Mouse (Mus musculus): ENCODE measurements at regions not wholly inside any gene's neighbourhood (a gene's known extent, or its start where the extent isn't known, plus 50 kb on each side); places are given as distances from the start of the nearest gene placed in this dataset.
"Not testable (repeated sequence)": the region's sequence is repeated elsewhere in the genome, so short reads cannot be mapped to it uniquely, and the experiment has no call there.

- no peak for DNase-seq
Measured at GRCm38 (mm10) chr9:53045788-53046187, 202.1 kb downstream of the Ddx10 start.

GRCm38 (mm10) chr9:53033797-53034196 lies 214.1 kb downstream of the Ddx10 start:
- no peak for DNase-seq

GRCm38 (mm10) chr9:53022096-53022495 lies 225.8 kb downstream of the Ddx10 start:
- no peak for DNase-seq

GRCm38 (mm10) chr9:53010741-53011140 lies 237.1 kb downstream of the Ddx10 start:
- no peak for DNase-seq

- DNase-seq: no peak
Measured at GRCm38 (mm10) chr9:53007395-53007794, 240.5 kb downstream of the Ddx10 start.

GRCm38 (mm10) chr9:53006085-53006484 lies 241.8 kb downstream of the Ddx10 start:
- DNase-seq: no peak

GRCm38 (mm10) chr9:53004253-53004978 lies 243.4 kb downstream of the Ddx10 start:
- DNase-seq: no peak

GRCm38 (mm10) chr9:52976041-52976440 lies 271.8 kb downstream of the Ddx10 start:
- DNase-seq: no peak

GRCm38 (mm10) chr9:52965631-52966030 lies 282.2 kb downstream of the Ddx10 start:
- DNase-seq: peak; percentile 91

GRCm38 (mm10) chr9:52959668-52960067 lies 280.1 kb upstream of the AI593442 start:
- DNase-seq: peak; percentile 44

- DNase-seq: no peak
Measured at GRCm38 (mm10) chr9:52957245-52957644, 277.7 kb upstream of the AI593442 start.

GRCm38 (mm10) chr9:52944081-52944480 lies 264.5 kb upstream of the AI593442 start:
- DNase-seq: no peak

GRCm38 (mm10) chr9:52941637-52941983 lies 262.0 kb upstream of the AI593442 start:
- no peak for DNase-seq

- DNase-seq: peak; percentile 22
Measured at GRCm38 (mm10) chr9:52940964-52941636, 261.5 kb upstream of the AI593442 start.

- no peak for DNase-seq
Measured at GRCm38 (mm10) chr9:52935082-52935481, 255.5 kb upstream of the AI593442 start.

- DNase-seq: no peak
Measured at GRCm38 (mm10) chr9:52917516-52917915, 237.9 kb upstream of the AI593442 start.

GRCm38 (mm10) chr9:52888653-52889052 lies 209.1 kb upstream of the AI593442 start:
- DNase-seq: not testable (repeated sequence)

- not testable (repeated sequence) for DNase-seq
Measured at GRCm38 (mm10) chr9:52887997-52888396, 208.4 kb upstream of the AI593442 start.

- no peak for DNase-seq
Measured at GRCm38 (mm10) chr9:52867236-52867635, 187.7 kb upstream of the AI593442 start.

GRCm38 (mm10) chr9:52860327-52860726 lies 180.7 kb upstream of the AI593442 start:
- no peak for DNase-seq

- DNase-seq: no peak
Measured at GRCm38 (mm10) chr9:52858411-52858810, 178.8 kb upstream of the AI593442 start.

GRCm38 (mm10) chr9:52853338-52853737 lies 173.8 kb upstream of the AI593442 start:
- DNase-seq: no peak

- DNase-seq: no peak
Measured at GRCm38 (mm10) chr9:52850552-52850951, 171.0 kb upstream of the AI593442 start.

- DNase-seq: no peak
Measured at GRCm38 (mm10) chr9:52849931-52850330, 170.4 kb upstream of the AI593442 start.

- DNase-seq: no peak
Measured at GRCm38 (mm10) chr9:52841105-52841504, 161.5 kb upstream of the AI593442 start.
